Mouse (Mus musculus): Measurements from ENCODE around the gene Ankra2.

The Ankra2 gene

DNA sequence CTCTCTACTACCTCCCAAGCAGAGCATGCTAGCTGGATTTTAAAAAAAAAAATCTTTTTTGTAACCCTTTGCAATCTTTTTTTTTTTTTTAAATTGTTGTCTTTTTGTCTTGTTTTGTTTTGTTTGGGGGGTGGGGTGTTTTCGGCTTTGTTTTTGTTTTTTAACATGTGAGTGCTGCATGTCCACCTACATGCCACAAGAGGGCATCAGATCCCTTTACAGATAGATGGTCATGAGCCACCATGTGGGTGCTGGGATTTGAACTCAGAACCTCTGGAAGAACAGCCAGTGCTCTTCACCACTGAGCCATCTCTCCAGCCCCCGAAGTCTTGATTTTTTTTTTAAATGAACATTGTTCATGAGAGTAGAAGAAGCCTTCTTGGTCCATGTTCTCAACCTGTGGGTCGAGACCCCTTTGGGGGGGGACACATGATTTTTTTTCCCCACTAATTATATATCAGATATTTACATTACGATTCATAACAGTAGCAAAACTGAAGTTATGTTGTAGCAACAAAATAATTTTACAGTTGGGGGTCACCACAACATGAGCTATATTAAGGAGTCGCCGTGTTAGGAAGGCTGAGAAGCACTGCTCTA, 35.1 kb downstream of the Ankra2 start:
- DNase-seq = no peak

DNA sequence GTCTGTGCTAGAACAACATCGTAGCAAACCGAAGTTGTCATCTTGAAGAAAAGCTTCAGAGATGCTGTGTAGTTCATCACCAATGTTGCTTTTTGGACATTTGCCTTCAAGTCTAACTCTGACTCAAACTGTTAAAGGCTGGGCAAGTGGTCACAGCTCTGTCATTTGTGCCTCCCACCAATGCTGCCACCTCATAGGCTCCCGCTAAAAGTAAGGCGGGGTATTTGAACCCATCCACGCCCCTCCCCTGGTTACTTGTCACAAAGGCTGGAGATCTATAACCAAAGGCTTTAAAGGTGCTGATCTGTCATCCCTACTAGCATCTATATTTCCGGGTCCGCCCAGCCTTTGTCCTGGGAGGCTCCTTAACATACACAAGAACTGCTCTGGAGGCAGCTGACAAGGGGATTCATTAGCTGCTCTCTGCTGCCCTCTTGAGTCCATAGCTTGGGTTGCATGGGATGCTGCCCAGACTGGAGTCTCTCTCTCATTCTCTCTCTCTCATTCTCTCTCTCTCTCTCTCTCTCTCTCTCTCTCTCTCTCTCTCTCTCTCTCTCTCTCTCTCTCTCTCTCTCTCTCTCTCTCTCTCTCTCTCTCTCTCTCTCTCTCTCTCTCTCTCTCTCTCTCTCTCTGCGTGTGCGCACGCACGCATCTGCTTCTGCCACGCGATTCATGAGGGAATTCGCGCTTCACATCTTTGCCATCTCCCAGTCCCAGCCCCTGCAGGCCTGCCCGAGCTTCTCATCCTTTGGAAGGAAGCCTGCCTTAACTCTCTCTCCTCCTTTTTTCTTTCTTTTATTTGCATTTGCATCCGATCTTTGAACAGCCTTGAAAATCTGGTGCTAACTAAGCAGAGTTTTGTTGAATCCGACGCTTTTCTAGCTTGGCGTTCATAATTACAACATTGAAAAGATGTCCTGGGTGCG, 36.2 kb downstream of the Ankra2 start:
- DNase-seq = peak; percentile 54

DNA sequence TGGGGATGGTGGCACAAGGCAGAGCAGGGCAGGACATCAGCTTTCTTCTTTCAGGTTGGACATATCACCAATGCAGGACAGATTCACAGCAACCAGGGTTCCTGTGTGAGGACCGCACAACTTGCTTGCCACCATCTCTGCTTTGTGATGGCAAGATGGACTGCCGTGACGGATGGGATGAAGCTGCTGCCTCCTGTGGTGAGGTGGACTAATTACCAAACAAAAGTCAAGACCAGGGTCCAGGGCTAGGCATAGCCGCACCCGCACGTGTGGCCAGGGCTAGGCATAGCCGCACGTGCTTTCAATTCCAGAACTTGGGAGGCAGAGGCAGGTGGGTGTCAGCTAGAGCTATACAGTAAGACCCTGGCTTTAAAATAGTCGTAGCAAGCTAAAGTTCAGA, 42.4 kb downstream of the Ankra2 start:
- no peak for DNase-seq

DNA sequence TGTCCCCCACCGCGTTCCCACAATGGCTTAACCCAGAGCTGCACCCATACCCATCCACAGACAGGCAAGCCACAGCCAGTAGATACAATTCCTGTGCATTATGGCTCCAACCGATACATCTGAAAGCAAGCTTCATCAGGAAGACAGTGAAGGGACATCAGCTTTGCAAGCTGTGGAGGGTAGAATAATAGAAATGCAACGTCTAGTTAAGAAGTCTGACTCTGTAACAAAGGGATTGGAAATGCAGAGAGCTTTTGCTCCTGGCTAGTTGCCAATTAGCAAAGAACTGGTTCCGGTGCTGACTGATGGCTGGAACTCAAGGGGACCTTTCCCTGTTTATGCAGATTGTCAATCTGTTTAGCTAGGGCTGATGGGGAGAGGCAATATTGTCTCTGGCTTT, 43.5 kb downstream of the Ankra2 start:
- DNase-seq = no peak

DNA sequence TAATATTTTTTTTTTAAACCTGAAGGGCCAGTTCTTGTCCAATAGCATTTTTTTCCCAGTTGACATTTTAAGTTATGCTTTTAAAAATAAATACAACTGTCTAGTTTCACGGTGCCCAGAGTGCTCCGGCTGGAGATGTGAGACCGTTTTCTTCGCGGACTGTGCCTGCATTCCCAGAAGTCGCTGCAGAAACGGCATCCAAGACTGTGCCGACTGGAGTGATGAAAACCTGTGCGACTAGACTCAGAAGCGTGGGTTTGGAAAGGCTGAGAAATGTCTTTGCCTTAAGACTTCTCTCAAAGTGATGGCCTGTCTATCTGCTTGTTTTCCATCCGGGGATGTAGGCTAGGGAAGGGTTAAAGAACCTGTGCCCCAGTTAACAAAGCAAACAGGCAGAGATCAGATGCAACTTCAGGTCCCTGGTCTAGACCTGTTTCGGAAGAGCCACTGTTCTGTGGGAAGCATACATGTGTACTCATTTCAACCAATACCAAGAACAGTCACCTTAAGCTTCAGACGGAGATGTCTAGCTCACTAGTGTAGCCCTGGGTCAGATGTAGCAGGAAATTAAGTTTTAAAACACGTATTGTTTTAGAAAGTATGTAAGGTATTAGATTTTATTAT, 44.1 kb downstream of the Ankra2 start:
- peak; percentile 20 for DNase-seq

DNA sequence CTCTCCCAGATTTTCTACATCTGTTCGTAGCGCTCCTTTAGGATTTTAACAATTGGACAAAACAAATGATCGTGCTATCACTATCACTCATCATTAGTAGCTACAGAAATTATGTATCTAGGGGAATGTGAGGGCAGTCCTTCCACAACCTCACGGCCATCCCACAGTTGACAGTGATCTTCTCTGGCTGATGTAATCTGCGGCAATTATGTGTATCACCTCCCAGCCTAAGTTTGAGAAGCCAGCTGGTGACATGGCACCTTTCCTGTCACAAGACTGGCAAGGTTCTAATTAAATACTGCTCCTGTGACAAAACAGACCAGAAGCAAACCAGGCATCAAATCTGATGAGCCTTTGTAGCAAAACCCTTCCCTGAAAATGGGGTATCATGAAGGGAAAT, 45.1 kb downstream of the Ankra2 start:
- no peak for DNase-seq

DNA sequence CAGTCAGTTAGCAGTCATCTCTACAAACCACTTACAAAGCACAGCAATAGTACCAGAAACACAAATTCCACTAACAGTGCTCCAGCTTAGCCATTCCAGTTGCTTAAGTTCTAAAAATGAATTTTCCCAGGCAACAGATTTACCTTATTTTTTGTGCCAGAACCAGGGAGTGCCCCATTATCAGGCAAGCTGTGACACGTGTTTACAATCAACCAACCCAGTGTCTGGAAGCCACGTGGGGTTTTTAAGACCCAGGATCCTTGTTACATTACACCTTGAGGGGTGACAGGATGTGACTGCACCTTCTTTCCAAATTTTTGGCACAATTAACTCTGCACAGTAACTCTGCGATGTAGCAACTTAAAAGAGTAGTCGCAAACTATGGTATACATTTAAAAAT, 45.9 kb downstream of the Ankra2 start:
- no peak for DNase-seq

DNA sequence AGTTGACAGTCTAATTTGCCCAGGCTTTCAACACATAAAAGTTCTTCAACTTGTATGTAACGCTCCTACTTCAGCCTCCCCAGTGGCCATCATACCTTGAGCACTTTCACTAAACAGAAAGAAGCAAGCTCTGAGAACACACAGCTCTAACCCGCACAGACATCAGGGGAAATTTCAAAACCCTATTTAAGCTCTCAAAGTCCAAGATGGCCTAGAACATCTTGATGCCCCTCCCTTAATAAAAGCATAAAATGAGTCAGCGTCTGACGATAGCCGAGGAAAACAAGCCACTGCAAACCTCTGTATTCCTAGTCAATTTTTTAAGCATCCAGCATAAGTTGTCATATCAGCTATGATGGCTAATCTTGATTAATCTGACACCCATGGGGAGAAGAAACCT, 48.7 kb downstream of the Ankra2 start:
- DNase-seq = no peak

DNA sequence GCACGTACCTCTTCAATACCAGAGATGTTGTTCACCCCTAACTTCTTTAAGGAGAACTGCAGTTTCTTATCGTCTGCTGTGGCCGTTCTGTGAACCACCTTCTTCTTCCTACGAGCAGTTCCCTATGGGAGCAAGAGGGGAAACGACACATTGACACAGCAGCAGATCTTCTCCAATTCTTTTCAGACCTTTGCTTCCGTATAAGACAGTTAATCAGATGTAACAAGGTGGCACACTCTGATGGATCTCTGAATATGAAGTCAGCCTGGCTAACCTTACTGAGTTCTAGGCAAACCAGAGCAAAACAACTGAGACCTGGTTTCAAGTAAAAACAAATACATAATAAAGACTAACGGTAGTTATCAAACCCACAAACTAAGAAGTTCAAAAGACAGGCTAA, 50.8 kb downstream of the Ankra2 start:
- DNase-seq = no peak

DNA sequence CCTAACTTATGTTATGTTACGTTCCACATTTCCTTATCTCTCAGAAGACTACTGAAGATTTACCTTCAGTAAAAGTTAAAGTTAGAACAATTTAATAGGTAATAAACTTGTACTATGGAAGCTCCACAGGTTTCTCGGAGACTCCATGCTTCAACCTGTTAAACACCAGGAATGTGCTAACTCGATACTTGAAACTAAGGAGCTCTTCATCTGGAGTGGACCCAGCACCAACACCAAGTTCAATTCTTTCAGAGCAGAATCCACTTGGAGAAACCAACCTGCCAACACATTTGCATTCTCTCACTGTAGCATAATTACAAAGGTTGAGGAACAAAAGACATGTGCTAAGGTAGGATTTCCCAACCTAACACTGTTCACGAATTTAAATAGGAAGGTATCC, 52.2 kb downstream of the Ankra2 start:
- no peak for DNase-seq

DNA sequence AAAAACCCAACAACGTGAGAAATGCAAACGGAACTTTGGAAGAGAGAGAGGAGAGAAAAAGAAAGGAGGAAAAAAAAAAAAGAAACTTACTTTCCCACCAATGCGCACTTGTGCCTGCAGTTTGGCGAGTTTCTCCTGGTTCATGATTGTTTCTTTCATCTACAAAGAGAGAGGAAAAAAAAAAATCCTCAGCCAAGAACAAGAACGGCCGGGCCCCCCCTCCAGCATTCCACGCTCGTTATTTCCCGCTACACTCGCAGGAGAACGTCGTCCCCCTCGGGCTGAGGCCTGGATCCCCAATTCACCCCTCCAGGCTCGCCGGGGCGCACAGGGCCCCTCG, 53.2 kb downstream of the Ankra2 start:
- no peak for DNase-seq

DNA sequence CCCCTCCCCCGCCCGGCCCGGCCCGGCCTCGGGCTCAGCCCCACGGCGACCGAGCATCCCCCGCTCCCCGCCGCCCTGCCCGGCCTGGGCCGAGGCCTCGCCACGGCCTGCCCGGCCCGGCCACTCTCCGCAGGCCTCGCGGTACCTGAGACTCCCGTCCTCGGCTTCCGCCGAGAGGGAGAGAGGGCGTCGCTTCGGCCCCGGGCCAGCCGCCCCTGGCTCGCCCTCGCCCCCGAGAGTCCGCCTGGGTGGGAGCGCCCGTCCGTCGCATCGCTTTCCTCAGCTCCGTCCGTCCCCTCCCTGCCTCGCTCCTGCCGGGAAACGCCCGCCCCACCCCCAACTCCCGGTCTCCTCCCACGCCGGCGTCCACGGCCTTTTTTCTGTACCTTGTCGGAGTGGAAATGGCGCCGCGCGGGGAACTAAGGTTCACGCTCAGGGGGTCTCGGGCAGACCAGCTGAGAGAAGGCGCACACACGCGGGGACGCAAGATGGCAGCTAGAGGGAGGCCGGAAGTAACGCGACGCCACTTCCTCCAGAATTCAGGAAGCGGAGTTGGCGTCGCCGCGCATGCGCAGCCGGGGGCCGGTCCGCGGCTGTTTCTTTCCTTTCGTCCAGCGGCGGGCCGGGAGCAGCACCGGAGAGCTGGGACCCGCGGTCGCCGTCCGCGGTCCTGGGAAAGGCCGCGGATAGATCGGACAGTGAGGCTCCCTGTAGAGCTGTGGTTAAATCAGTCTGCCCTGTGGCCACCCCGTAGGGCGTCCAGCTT, 53.8 kb downstream of the Ankra2 start, which contains the start of gene Btf3:
TSS of gene Btf3 (minus strand) at position 527 of the 766 bp plus-strand sequence.
- DNase-seq = peak; percentile 91

DNA sequence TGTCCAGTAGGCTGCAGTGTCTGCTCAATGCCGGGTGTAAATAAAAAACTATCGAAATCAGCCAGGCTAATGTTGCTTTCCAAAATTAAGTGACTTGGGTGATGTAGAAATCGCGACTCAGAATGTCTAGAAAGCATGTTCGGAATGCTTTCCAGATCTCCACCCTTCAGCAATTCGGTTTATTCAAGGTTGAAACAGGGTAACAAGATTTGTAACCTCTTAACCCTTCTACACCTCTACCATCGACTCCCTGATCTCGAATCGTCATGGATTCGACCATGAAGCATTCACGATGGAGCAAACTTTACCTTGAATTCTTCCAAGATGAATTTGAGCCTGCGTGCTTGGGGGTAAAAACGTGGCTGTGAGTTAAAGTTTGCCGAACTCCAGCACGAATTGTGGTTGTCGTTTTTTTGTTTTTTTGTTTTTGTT, 54.4 kb downstream of the Ankra2 start:
- DNase-seq = no peak

DNA sequence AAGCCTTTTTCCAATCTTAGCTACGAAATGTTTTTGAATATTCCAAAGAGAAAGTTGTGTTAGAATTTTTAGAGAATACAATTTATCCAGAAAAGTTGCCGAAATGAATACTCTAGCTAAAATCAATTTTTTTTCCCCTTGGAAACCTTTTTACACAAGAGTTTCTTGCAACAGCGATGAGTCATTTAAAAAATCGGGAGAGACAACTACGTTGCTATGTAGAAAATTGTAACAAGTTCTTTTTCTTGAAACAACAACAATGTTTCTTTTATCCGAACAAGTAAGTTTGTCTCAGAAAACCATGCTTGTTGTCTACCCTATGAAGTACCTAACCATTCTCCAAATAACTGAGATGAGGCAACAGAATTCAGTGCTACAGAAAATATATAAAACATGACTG, 55.0 kb downstream of the Ankra2 start:
- no peak for DNase-seq

Data from right cerebral cortex, postnatal 25 days (tissue).